Mouse (Mus musculus): ENCODE measurements around the gene Tmem214. TPM values are rescaled to one million over a fixed set of nuclear protein-coding genes. Genes with fewer than 3 reads are reported as not detected.

Gene Tmem214
- polyA plus RNA-seq, 1 experiment from 2014 or later, result 52.5 TPM

DNA sequence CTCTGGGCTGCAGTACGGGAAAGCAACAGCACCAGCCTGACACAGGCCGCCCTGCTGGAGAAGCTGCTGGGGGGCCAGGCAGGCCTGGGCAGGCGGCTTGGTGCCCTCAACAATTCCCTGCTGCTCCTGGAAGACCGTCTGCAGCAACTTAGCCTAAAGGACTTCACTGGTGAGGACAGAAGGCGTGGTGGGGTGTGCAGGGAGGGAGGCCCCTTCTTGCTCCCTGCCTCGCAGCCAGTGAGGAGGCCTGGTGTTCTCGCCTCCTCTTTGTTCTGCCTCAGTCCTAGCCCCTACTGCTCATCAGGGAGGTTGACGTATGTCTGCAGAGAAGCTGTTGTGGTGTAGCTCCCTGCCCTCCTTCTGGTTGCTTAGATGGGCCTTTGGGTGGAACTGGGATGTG, 50.9 kb downstream of the Tmem214 start:
- 84% methylated on average over 8 of the region's 8 CpGs for WGBS
- Histone ChIP-seq H3K9me3 (no peaks in the 10 kb centered on the region), H3K4me3 (replicated peaks) (no peak overlapping the region), H3K4me2 (no peak overlapping the region), H3K27me3 (no peaks in the 10 kb centered on the region), H3K9ac (no peak overlapping the region), H3K36me3 (replicated peaks) (no peaks in the 10 kb centered on the region), H3K27ac (no peak overlapping the region), H3K4me1 (peaks cover 46% of the 10 kb centered on the region)
- no peak for ATAC-seq (ENCODE audit: low FRiP score)

- Histone ChIP-seq H3K27me3 (no peaks in the 10 kb centered on the region), H3K9me3 (no peaks in the 10 kb centered on the region), H3K27ac (peak overlapping the region; percentile 31; the same call in 1 of the 2 replicates), H3K4me3 (replicated peaks) (no peak overlapping the region), H3K9ac (no peak overlapping the region), H3K4me2 (no peak overlapping the region), H3K36me3 (replicated peaks) (no peaks in the 10 kb centered on the region), H3K4me1 (peaks cover 36% of the 10 kb centered on the region)
- 59% methylated on average over 11 of the region's 11 CpGs for WGBS
- ATAC-seq (ENCODE audit: low FRiP score), result no peak
Measured at GRCm38 (mm10) chr5:30919831-30920614, 52.2 kb downstream of the Tmem214 start.

GRCm38 (mm10) chr5:30920621-30921020, 52.8 kb downstream of the Tmem214 start:
- peaks cover 30% of the 10 kb centered on the region for H3K4me1 ChIP-seq
- no peaks in the 10 kb centered on the region for H3K36me3 ChIP-seq (replicated peaks)
- H3K9ac ChIP-seq, result peak overlapping the region; percentile 25; the same call in 1 of the 2 replicates
- no peaks in the 10 kb centered on the region for H3K9me3 ChIP-seq
- no peaks in the 10 kb centered on the region for H3K27me3 ChIP-seq
- H3K4me2 ChIP-seq, result peak overlapping the region; percentile 86; the same call in 1 of the 2 replicates
- no peak overlapping the region for H3K4me3 ChIP-seq (replicated peaks)
- WGBS, result 70% methylated on average over 19 of the region's 19 CpGs
- no peak overlapping the region; the same call in 1 of the 2 replicates for H3K27ac ChIP-seq
- ATAC-seq (ENCODE audit: low FRiP score), result 0 out of 2 replicates have a peak, but pooled peaks have one; percentile 12

DNA sequence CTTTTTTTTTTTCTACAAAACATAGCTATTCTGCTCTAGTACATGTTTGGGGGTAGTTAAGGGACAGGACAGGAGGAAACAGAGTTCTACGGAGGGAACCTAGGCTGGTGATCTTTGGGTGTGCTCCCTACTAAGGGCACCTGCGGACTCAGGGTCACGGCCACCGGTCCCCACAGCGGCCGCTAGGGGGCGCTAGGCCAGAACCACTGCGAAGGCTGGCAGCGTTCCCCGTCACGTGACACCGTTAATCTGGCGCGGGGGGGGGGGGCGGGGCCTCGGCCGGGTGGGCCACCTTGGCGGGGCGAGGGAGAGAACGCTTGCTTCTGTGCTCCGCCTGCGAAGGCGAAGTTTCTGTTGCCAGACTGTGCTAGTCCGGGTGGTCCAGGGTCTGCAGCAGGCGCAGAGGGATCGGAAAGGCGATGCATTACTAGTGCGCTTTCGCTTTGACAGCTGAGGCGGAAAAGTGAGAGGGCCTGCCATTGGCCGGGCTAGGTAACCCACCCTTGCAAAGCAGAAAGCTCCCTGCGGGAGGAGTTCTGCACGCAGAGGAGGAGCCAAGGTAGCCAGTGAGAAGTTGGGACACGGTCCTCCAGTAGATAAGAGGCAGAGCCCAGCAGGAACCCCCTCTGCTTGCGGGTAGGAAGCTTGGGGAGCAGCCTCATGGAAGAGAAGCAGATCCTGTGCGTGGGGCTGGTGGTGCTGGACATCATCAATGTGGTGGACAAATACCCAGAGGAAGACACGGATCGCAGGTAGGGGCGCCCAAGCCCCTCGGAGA, 53.6 kb downstream of the Tmem214 start, which contains the start of gene Khk:
Khk (plus strand) TSS at position 176 of the 778 bp plus-strand sequence.
- Histone ChIP-seq H3K9ac (peak within 1 kb of the TSS; percentile 66), H3K4me3 (replicated peaks) (peak within 1 kb of the TSS; percentile 52), H3K9me3 (no peaks in the 10 kb centered on the region), H3K4me2 (peak within 1 kb of the TSS; percentile 86), H3K27me3 (no peaks in the 10 kb centered on the region), H3K4me1 (peaks cover 25% of the 10 kb centered on the region), H3K27ac (peak within 1 kb of the TSS; percentile 81), H3K36me3 (replicated peaks) (no peaks in the 10 kb centered on the region)
- peak; percentile 87 for ATAC-seq (ENCODE audit: low FRiP score)
- WGBS, result 1% methylated on average over 40 of the region's 40 CpGs

GRCm38 (mm10) chr5:30922581-30923041, 54.8 kb downstream of the Tmem214 start:
- Histone ChIP-seq H3K9me3 (no peaks in the 10 kb centered on the region), H3K4me3 (replicated peaks) (no peak overlapping the region), H3K27me3 (no peaks in the 10 kb centered on the region), H3K9ac (no peak overlapping the region), H3K4me1 (peaks cover 25% of the 10 kb centered on the region), H3K27ac (no peak overlapping the region), H3K36me3 (replicated peaks) (no peaks in the 10 kb centered on the region), H3K4me2 (peak overlapping the region; percentile 86)
- 69% methylated on average over 10 of the region's 10 CpGs for WGBS
- ATAC-seq (ENCODE audit: low FRiP score), result no peak

DNA sequence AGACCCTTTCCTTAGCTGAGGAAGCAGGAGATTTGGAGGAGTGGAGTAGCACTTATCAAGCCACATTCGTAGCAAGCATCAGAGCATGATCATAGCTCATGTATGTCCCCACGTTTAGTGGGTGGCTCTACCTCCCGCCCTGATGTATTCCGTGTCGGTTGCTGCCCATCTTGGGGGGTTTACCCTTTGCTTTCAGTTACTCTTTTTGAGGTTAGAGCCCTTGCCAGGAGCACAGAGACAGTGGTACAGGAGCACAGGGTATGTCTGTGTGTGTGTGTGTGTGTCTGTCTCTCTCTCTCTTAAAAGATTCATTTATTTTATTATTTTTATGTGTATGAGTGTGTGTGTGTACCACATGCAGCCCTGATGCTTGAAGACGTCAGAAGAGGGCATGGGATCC, 55.3 kb downstream of the Tmem214 start:
- 91% methylated on average over 6 of the region's 6 CpGs for WGBS
- Histone ChIP-seq H3K4me3 (replicated peaks) (no peak overlapping the region), H3K4me2 (no peak overlapping the region), H3K9ac (no peak overlapping the region), H3K4me1 (peaks cover 25% of the 10 kb centered on the region), H3K9me3 (no peaks in the 10 kb centered on the region), H3K27ac (no peak overlapping the region), H3K27me3 (no peaks in the 10 kb centered on the region), H3K36me3 (replicated peaks) (no peaks in the 10 kb centered on the region)
- no peak for ATAC-seq (ENCODE audit: low FRiP score)

DNA sequence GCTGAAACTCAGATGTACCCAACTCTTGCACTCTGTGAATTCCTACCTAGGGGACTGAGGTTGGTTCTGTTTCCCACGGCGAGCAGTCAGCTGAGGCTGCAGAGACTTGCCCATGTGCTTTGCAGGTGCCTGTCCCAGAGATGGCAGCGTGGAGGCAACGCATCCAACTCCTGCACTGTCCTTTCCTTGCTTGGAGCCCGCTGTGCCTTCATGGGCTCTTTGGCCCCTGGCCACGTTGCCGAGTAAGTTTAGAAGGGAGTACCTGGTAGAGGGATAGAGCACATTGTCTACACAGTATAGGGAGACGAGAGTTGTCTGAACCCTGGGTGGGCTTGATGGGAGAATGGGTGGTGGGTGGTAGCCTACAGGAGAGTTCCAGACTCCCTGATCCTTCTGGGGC, 56.8 kb downstream of the Tmem214 start:
- Histone ChIP-seq H3K4me1 (peaks cover 25% of the 10 kb centered on the region), H3K9ac (no peak overlapping the region), H3K36me3 (replicated peaks) (no peaks in the 10 kb centered on the region), H3K4me2 (no peak overlapping the region), H3K27ac (no peak overlapping the region), H3K27me3 (0 out of 2 replicates have a peak, but pooled peaks cover 5% of the 10 kb centered on the region), H3K4me3 (replicated peaks) (no peak overlapping the region), H3K9me3 (no peaks in the 10 kb centered on the region)
- no peak for ATAC-seq (ENCODE audit: low FRiP score)
- WGBS, result 78% methylated on average over 8 of the region's 8 CpGs

DNA sequence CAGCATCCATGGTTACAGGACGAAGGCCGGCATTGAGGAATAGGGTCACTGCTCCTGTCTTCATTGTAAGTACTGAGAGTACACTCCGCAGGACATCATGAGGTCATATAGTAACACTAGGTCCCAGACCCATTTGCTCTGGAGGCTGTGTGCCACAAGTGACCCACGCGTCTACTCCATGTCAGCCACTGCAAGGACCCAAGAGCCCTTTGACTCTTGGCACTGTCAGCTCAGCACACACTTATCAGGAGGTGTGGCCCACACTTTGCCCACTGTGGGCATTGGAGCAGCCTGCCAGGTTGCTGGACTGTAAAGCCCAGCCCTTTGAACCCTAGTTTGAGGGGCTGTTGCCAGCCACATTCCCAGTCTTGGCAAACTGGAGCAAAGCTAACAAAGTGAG, 57.4 kb downstream of the Tmem214 start:
- Histone ChIP-seq H3K27ac (no peak overlapping the region), H3K4me2 (no peak overlapping the region), H3K4me1 (peaks cover 21% of the 10 kb centered on the region), H3K27me3 (0 out of 2 replicates have a peak, but pooled peaks cover 6% of the 10 kb centered on the region), H3K9ac (no peak overlapping the region), H3K4me3 (replicated peaks) (no peak overlapping the region), H3K36me3 (replicated peaks) (no peaks in the 10 kb centered on the region), H3K9me3 (no peaks in the 10 kb centered on the region)
- no peak for ATAC-seq (ENCODE audit: low FRiP score)
- 91% methylated on average over 5 of the region's 5 CpGs for WGBS

DNA sequence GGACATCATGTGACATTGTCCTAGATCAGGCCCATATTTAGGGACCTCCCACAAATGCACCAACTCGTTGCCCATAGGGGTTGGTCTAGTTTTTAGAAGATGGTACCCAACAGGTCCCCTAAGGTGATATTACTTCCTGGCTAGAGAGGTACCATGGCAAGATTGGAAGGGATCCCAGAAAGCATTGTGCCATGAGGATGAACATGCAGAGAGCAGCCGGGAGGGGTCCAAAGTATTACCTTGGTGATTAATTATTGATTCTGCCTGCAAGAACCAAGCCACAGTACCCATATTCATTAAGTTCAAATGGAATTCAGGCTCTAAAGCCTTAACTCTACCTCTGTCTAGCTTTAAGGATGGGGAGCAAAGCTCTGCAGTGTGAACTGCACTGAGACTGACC, 58.3 kb downstream of the Tmem214 start:
- Histone ChIP-seq H3K27ac (no peak overlapping the region), H3K4me1 (peaks cover 13% of the 10 kb centered on the region), H3K36me3 (replicated peaks) (no peaks in the 10 kb centered on the region), H3K9ac (no peak overlapping the region), H3K4me3 (replicated peaks) (no peak overlapping the region), H3K27me3 (0 out of 2 replicates have a peak, but pooled peaks cover 6% of the 10 kb centered on the region), H3K9me3 (no peaks in the 10 kb centered on the region), H3K4me2 (no peak overlapping the region)
- no peak for ATAC-seq (ENCODE audit: low FRiP score)
- 85% methylated on average over 2 of the region's 2 CpGs for WGBS

DNA sequence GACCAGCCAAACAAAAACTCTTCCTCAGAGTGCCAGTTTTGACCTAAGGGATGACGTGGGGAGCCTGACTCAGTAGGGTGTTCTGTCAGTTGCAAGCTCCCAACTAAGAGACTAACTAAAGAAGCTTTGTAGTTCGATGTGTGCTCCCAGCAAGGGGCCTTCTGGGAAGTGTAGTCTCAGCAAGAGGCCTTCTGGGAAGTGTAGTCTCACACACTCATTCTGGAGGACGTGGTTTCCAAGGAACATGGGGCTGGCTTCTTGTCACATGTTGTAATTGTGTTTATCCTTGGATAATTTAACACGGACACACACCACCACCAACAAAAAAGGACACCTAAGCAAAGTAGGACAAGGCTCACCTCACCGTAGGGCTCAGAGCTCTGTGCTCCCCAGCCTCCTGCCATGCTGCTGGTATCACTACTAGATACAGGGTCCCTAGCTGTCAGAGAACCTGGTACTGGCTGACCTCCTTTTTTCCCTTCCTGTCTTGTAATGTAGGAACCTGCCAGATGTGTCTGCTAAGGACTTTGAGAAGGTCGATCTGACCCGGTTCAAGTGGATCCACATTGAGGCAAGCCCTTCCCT, 60.2 kb downstream of the Tmem214 start:
- peak overlapping the region; percentile 25 for H3K4me2 ChIP-seq
- no peak overlapping the region for H3K27ac ChIP-seq
- WGBS, result 42% methylated on average over 7 of the region's 7 CpGs
- H3K9me3 ChIP-seq, result no peaks in the 10 kb centered on the region
- 0 out of 2 replicates have a peak, but pooled peaks cover 6% of the 10 kb centered on the region for H3K27me3 ChIP-seq
- ATAC-seq (ENCODE audit: low FRiP score), result peak; percentile 60; the same call in 1 of the 2 replicates
- no peaks in the 10 kb centered on the region for H3K36me3 ChIP-seq (replicated peaks)
- H3K9ac ChIP-seq, result no peak overlapping the region
- H3K4me1 ChIP-seq, result no peaks in the 10 kb centered on the region
- no peak overlapping the region for H3K4me3 ChIP-seq (replicated peaks)
